16 mouse cellular contexts compared by ENCODE assay signal in the genomic region with DNA sequence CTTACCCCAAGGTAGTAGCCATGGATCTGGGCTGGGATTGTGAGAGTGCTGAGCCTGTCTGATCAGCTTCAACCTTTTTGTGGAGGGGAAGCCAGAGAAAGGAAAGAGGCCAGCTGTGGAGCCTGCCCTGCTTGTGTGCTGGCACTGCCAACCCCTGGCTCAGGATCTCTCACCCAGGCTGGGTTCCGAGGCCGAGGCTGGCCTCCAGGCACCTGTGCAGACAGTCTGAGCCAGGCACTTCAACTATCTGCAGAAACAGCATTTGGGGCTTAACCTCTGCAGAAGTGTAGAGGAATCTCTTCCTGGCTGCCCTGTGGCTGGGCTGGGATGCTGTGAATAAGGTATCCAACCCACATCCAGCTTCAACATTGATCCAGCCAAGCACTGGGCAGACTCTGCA. TPM values are rescaled to one million over a fixed set of nuclear protein-coding genes. Genes with fewer than 3 reads are reported as not detected.
"Had no signal": no experiment of that assay in that cellular context is flagged by ENCODE, and none has a peak within 500 bp of the region (broad histone marks: within the 10 kb centered on the region; RNA-seq: fewer than 3 reads in every experiment).

No protein-coding gene starts in this region.

- H3K27ac ChIP-seq: neural tube, embryonic 15.5 days; stomach, embryonic 15.5 days; stomach, postnatal 0 days had no signal

- H3K4me3 ChIP-seq: neural tube, embryonic 15.5 days; stomach, embryonic 15.5 days had no signal

- DNase-seq: retina, postnatal 1 day; right cerebral cortex, adult 18-20 months; right cerebral cortex, postnatal 14 days; right cerebral cortex, postnatal 25 days; right cerebral cortex, postnatal 4 days; spleen, adult 18-20 months; thymus, adult 18-20 months; thymus, adult 2 months; thymus, postnatal 14 days; thymus, postnatal 25 days; thymus, postnatal 36 days; thymus, postnatal 4 days had no signal

RNA-seq across cellular contexts. Expression of gene Ebf3, which starts 19.7 kb away (rescaled TPM):
- total RNA-seq: neutrophil, adult 5-6 weeks had no signal
